Mouse (Mus musculus) adrenal gland, postnatal 25 days (tissue): ENCODE results near the gene Wnt3. TPM values are rescaled to one million over a fixed set of nuclear protein-coding genes. Genes with fewer than 3 reads are reported as not detected.
"Not testable (repeated sequence)": the region's sequence is repeated elsewhere in the genome, so short reads cannot be mapped to it uniquely, and the experiment has no call there.

Experiments used
- DNase-seq: peaks from one replicate; pipeline ENCODE4 v3.0.0; 2021; ENCODE audit warnings: mixed read lengths
- long read RNA-seq: library from polyadenylated mRNA; stranded (forward); transcript quantifications from one replicate; pipeline ENCODE4 v2.0.0, GENCODE M21; 2021
- total RNA-seq: library from RNA; stranded (reverse); gene quantifications from 2 replicates; pipeline ENCODE4 v1.2.3, GENCODE M21; 2021

The Wnt3 gene
- 0.15 TPM in 1 of 2 replicates, not detected in the other for total RNA-seq
- long read RNA-seq, result 0 reads

DNA sequence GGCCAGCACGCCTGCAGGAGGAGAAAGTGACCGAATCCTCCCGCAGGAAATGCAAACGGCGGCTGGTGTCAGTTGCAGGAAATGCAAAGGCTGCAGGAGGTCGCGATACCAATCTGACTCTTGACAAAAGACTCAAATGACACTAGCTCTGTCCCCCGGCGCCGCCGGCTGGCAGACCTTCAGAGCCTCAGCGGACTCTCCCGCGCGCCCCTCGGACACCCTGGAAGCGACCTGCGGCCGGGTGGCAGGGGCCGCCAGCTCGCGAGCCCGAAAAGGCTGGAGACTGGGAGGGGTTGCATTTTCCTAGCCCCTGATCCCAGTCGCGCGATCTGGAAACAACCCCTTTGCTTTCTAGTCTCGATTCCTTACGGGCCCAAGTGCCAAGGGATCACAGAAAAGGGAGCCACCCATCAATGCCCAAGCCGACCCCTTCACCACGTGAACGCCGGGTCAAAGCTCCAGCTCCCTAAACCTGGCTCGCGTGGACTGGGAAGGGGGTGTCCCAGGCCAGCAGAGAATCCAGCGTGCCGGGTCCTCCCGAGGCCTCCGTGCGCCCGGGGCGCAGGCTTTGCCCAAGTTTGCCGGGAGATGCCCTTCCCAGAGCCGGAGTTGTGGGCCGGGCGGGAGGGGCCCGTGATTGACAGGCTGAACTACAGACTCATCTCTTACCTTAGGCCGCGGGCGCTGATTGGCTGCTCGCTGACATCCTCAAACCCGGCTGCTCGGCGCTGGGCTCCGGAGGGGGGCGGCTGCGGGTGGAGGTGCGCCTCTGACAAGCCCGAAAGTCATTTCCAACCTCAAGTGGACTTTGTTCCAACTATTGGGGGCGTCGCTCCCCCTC lies at the start of gene Wnt3:
TSS of gene Wnt3 (plus strand) at position 764 of the 841 bp plus-strand sequence.
- no peak for DNase-seq

DNA sequence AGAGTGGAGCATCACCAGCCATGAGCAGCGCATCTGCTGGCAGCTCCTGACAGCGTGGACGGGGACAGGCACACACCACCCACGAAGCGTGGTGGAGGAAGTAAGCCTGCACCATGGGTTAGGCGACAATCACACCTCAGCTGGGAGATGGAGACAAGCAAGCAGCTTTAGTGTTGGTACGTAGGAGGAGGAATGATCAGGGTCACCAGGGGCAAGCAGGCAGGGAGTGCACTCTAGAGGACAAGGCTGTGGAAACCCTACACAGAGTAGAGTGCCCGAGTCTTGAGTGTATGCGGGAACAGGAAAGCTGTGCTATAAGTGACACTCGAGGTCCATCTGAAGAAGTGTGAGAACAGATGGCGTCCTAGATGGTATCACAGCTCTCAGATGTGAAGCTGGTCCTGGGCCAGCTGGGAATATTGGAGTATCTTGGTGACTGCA lies 49.6 kb upstream of the Wnt3 start:
- no peak for DNase-seq

- DNase-seq, result no peak
Measured at GRCm38 (mm10) chr11:103729282-103729985, 44.5 kb upstream of the Wnt3 start.

GRCm38 (mm10) chr11:103731594-103731993 lies 42.4 kb upstream of the Wnt3 start:
- no peak for DNase-seq

- no peak for DNase-seq
Measured at GRCm38 (mm10) chr11:103732306-103732705, 41.6 kb upstream of the Wnt3 start.

DNA sequence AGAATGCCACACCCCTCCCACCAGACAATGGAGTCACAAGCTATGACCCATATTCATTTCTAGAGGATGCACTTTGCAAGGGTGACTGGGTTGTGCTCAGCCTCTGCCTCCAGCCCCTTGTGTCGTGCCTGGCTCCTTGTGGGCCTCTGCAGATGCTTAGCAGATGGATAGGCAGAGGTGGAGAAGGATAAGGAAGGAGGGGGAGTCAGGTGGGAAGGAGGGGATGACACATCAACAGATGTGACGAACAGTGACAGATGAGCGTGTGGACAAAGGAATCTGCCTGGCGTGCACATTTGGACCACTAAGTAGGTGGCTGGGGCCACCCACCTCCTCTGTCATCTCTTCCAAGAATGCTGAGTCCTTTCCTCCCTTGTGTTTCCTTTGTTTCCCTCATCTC lies 40.9 kb upstream of the Wnt3 start:
- no peak for DNase-seq

DNA sequence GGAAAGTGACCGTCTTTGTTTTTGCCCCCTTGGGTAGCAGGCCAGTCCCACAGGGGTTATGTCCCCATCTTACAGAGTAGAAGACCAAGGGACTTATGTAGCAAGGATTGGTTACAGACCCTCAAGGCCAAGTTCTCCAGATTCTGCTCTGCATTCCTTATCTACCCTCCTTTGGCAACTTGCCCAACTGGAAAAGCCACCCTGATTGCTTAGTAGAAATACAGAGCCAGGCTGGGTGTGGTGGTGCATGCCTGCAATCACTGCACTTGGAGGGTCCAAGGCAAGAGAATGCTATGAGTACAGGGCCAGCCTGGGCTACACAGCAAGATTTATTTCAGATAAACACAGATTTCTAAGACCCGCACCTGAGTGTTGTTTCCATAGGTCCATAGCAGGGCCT lies 40.0 kb upstream of the Wnt3 start:
- DNase-seq, result no peak

DNA sequence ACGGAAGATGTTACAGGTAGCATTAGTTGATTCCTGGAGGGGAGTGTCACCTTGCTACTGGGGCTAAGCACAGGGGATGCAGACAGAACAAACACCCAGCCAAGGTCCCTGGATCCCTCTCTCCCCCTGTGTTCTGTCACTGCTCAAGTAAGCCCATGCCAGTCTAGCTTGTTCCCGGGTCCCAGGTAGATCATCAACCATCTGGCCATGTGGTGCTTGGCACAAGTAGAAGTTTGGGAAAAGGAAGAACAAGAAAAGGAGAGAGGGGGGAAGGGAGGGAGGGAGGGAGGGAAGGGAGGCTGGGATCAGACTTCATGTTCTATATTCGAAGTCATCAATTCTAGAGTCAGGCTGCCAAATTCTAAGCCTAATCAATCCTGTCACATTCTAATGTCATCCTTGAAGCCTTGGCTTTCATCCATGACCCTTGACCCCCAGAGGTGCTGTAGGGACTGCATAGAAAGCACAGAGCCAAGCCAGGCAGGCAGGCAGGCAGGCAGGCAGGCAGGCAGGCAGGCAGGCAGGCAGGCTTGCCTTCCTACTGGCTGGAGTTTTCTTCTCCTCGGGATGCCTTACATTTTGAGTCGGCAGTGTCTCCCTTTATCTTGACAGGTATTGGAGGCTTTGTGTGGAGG lies 39.4 kb upstream of the Wnt3 start:
- DNase-seq, result no peak

- DNase-seq, result no peak
Measured at GRCm38 (mm10) chr11:103735046-103735781, 38.7 kb upstream of the Wnt3 start.

GRCm38 (mm10) chr11:103749306-103750089 lies 24.5 kb upstream of the Wnt3 start, which contains the start of gene Wnt9b:
Gene Wnt9b, minus strand, starts transcription at chr11:103749821.
- peak; percentile 62 for DNase-seq

DNA sequence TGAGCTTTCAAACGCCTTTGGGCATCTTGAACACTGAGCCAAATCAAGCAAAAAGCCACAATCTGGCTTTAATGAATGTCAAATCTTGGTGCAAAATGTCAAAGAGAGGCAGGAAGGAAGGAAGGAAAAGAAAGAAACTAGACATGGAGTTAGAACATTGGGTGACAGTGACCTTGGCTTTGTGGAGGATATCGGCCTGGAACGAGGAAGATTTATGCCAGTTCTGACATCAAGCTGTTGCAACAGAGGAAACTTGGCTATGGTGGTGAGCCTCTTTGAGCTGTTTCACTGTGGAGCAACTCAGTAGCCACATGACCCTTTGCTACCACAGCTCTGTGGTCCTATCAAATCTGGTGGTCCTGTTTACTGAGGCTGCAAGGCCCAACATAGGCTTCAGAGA lies 23.3 kb upstream of the Wnt3 start:
- no peak for DNase-seq

GRCm38 (mm10) chr11:103758054-103758453 lies 15.9 kb upstream of the Wnt3 start:
- no peak for DNase-seq

DNA sequence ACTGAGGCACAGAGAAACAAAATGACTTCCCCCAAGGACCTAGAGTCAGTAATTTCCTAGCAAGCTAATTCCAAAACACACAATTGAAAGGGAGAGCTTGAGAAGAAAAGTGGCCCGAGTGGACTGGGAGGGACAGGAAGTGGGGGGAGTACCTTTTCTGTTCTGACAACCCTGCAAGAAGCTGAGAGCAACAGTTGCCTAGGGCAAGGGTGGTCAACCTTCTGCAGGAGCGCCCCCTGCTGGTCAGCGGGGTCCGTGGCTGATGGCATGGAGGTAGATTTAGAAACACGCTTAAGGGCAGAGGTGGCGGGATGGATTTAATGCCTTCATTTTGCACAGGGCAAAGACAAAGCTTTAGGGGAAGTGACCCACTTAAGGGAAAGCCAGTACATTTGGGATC lies 15.2 kb upstream of the Wnt3 start:
- DNase-seq, result peak; percentile 93

DNA sequence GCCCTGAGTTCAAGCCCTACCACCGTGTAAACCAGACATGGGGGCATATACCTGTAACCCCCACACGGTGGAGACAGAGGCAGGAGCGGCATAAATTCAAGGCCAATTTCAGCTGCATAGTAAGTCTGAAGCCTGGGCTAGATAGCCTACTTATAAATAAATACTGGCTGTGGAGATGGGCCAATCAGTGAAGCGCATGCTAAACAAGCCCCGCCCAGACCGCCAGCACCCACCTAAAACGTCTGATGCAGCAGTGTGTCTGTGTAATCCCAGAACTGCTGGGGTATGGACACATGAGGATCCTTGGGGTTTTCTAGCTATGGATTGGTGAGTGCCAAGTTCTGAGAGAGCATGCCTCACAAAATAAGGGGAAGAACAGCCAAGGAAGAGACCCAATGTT lies 13.8 kb upstream of the Wnt3 start:
- no peak for DNase-seq

- DNase-seq, result not testable (repeated sequence)
Measured at GRCm38 (mm10) chr11:103760891-103761290, 13.1 kb upstream of the Wnt3 start.

DNA sequence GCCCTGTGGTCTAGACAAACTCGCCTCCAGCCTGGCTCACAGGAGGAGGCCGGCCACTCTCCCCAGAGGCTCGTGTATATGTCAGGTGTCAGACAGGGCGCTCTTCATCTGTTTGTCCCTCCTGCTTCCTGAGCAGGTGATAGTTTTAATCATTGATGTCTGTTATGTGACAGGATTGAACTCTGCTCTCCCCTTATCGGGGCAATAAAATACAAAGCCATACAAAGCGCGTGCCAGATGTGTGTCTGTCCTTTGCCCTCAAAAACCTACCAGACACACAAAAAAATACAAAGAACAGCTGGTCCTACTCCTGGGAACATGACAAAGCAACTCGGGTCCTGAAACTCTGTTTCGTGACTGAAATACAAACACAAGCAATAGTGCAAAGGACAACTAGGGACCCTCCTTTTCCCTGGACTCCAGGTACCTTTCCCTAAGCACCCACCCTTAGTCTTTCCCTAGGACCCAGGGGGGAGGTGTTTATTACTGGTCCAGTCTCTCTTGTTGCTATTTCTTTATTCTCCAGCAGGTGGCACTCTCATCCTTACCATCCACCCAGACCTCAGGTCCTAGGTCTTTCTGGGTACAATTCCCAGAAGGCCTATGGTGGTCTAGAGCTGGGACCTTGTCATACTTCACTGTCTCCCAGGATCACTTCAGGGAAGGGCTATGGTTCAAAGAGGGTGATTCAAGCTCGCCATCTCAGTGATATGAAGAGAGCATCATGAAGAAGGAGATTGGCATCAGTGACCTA lies 10.4 kb upstream of the Wnt3 start:
- no peak for DNase-seq

GRCm38 (mm10) chr11:103764601-103765000 lies 9.3 kb upstream of the Wnt3 start:
- no peak for DNase-seq

GRCm38 (mm10) chr11:103765556-103766011 lies 8.4 kb upstream of the Wnt3 start:
- no peak for DNase-seq

DNA sequence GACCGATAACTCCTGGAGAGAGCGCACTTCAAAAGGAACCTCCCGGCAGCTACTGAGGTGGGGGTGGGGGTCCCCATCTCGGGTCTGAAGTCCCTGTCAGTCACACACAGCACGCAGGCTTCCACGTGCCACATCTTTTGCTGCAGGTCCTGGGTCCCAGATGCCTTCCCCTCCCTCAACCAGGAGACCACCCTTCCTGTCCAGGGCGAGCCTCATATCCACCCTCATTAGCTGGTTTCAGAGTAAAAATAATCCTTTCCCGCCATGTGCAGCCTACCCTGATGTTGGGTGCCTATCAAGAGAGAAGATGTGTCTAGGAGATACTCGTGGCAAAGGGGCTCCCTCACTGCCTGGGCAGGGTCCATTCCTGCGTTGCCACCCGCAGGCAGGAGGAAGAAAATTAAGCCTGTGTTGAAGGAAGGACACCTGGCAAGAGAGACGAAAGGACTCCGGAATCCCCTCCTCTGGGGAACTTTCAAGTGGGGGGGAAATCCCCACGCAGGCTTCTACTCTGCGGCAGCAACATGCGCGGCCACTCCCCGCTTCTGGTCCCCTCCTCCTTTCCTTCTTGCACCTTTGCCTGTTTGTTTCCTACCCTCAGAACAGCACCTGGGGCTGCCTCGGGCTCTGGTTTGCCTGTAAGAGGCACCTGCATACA lies 2.7 kb upstream of the Wnt3 start:
- no peak for DNase-seq
